Mouse (Mus musculus) frontal cortex, postnatal 25 days (tissue): Measurements from ENCODE around the gene Pard6a.

Experiments used
- DNase-seq, 2 experiments: peaks; one replicate each; pipeline ENCODE4 v3.0.0; 2022; ENCODE audit warnings: low spot score in 2 of 2

Gene Pard6a

GRCm38 (mm10) chr8:105700966-105701824, at the start of gene Pard6a, which contains the start of gene Acd:
Gene Pard6a, plus strand, starts transcription at chr8:105701148.
Gene Acd, minus strand, starts transcription at chr8:105701102.
- peak; percentile 91 for DNase-seq

GRCm38 (mm10) chr8:105657641-105658040, 43.3 kb upstream of the Pard6a start:
- no peak for DNase-seq

GRCm38 (mm10) chr8:105661167-105661566, 39.8 kb upstream of the Pard6a start:
- DNase-seq: no peak

- no peak for DNase-seq
Measured at GRCm38 (mm10) chr8:105677891-105678290, 23.1 kb upstream of the Pard6a start.

GRCm38 (mm10) chr8:105685325-105685724, 15.6 kb upstream of the Pard6a start:
- DNase-seq: no peak

- no peak for DNase-seq
Measured at GRCm38 (mm10) chr8:105685796-105686308, 15.1 kb upstream of the Pard6a start, which contains the start of gene Carmil2. Gene Carmil2, plus strand, starts transcription at chr8:105686274.

- DNase-seq: no peak
Measured at GRCm38 (mm10) chr8:105686551-105686950, 14.4 kb upstream of the Pard6a start.

- DNase-seq: no peak
Measured at GRCm38 (mm10) chr8:105687512-105687911, 13.4 kb upstream of the Pard6a start.

- DNase-seq: no peak
Measured at GRCm38 (mm10) chr8:105688242-105688752, 12.7 kb upstream of the Pard6a start.

- DNase-seq: no peak
Measured at GRCm38 (mm10) chr8:105689256-105689982, 11.5 kb upstream of the Pard6a start.

- DNase-seq: no peak
Measured at GRCm38 (mm10) chr8:105689983-105690360, 11.0 kb upstream of the Pard6a start.

GRCm38 (mm10) chr8:105690978-105691377, 10.0 kb upstream of the Pard6a start:
- no peak for DNase-seq

- no peak for DNase-seq
Measured at GRCm38 (mm10) chr8:105692449-105693182, 8.3 kb upstream of the Pard6a start.

GRCm38 (mm10) chr8:105693648-105694047, 7.3 kb upstream of the Pard6a start:
- DNase-seq: peak; percentile 50 to 64

- DNase-seq: peak in 1 of 2 experiments; percentile 47
Measured at GRCm38 (mm10) chr8:105694051-105694799, 6.7 kb upstream of the Pard6a start.

GRCm38 (mm10) chr8:105695080-105695780, 5.7 kb upstream of the Pard6a start:
- DNase-seq: no peak

- no peak for DNase-seq
Measured at GRCm38 (mm10) chr8:105697196-105697780, 3.7 kb upstream of the Pard6a start.

- no peak for DNase-seq
Measured at GRCm38 (mm10) chr8:105698734-105699133, 2.2 kb upstream of the Pard6a start.

- no peak for DNase-seq
Measured at GRCm38 (mm10) chr8:105699488-105700215, 1.3 kb upstream of the Pard6a start.
